Mouse (Mus musculus) embryonic facial prominence, embryonic 15.5 days (tissue): ENCODE measurements around the gene Daam1. TPM values are rescaled to one million over a fixed set of nuclear protein-coding genes. Genes with fewer than 3 reads are reported as not detected.

Source experiments
- ATAC-seq: fragments of 200-750 bp; cut with Nextera tagmentation; 2 replicates; pipeline ENCODE4 v1.8.0; 2017; ENCODE audit warnings: low read depth, moderate TSS enrichment; ENCODE audit not compliant: insufficient number of reproducible peaks, low FRiP score, low TSS enrichment
- H3K27ac ChIP-seq: fragments of 300-500 bp; sonication (generic); replicated peaks from 2 replicates; pipeline ENCODE4 v1.5.1; 2015; ENCODE audit warnings: mild to moderate bottlenecking, inconsistent platforms
- H3K27me3 ChIP-seq: fragments of 300-500 bp; sonication (generic); 2 replicates; pipeline ENCODE4 v1.6.1; 2015; ENCODE audit warnings: inconsistent platforms
- H3K36me3 ChIP-seq: fragments of 300-500 bp; sonication (generic); 2 replicates; pipeline ENCODE4 v1.6.1; 2015; ENCODE audit warnings: mild to moderate bottlenecking, inconsistent platforms
- H3K4me1 ChIP-seq: fragments of 300-500 bp; sonication (generic); 2 replicates; pipeline ENCODE4 v1.6.1; 2015; ENCODE audit warnings: inconsistent platforms
- H3K4me2 ChIP-seq: fragments of 300-500 bp; sonication (generic); replicated peaks from 2 replicates; pipeline ENCODE4 v1.6.1; 2015; ENCODE audit warnings: mild to moderate bottlenecking, inconsistent platforms
- H3K4me3 ChIP-seq: fragments of 300-500 bp; sonication (generic); replicated peaks from 2 replicates; pipeline ENCODE4 v1.5.1; 2015; ENCODE audit warnings: mild to moderate bottlenecking, inconsistent platforms
- H3K9ac ChIP-seq: fragments of 300-500 bp; sonication (generic); 2 replicates; pipeline ENCODE4 v1.6.1; 2015; ENCODE audit warnings: inconsistent platforms
- H3K9me3 ChIP-seq: fragments of 300-500 bp; sonication (generic); replicated peaks from 2 replicates; pipeline ENCODE4 v1.6.1; 2016; ENCODE audit warnings: inconsistent platforms
- WGBS: fragments of 180-500 bp; shearing (Covaris S2); methylation state at CpG from one replicate; pipeline ENCODE4 v1.1.7; 2015; 5-methylcytosine and 5-hydroxymethylcytosine counted together
- polyA plus RNA-seq: library from polyadenylated mRNA; unstranded; fragments of >200 nt; fragmentation: Nextera tagmentation; extraction: Ambion mirVana; gene quantifications from 2 replicates; pipeline ENCODE4 v1.2.1, GENCODE M21; 2015

Daam1 gene
- polyA plus RNA-seq, 1 experiment from 2014 or later: 11.7 TPM

- 44% methylated on average over 2 of the region's 2 CpGs for WGBS
- Histone ChIP-seq H3K4me3 (no peak overlapping the region), H3K27ac (peak overlapping the region; percentile 36; the same call in 1 of the 2 replicates), H3K9ac (no peak overlapping the region), H3K27me3 (no peaks in the 10 kb centered on the region), H3K9me3 (no peaks in the 10 kb centered on the region), H3K4me1 (peaks cover 53% of the 10 kb centered on the region), H3K4me2 (no peak overlapping the region), H3K36me3 (no peaks in the 10 kb centered on the region)
- no peak for ATAC-seq
Observed at GRCm38 (mm10) chr12:71885170-71885574, 54.3 kb downstream of the Daam1 start.

- H3K27ac ChIP-seq: peak overlapping the region; percentile 36; the same call in 1 of the 2 replicates
Observed at GRCm38 (mm10) chr12:71885717-71886116, 54.8 kb downstream of the Daam1 start.

GRCm38 (mm10) chr12:71886406-71886805 is 55.5 kb downstream of the Daam1 start:
- H3K36me3 ChIP-seq: no peaks in the 10 kb centered on the region
- no peak overlapping the region for H3K9ac ChIP-seq
- H3K4me3 ChIP-seq: no peak overlapping the region
- no peaks in the 10 kb centered on the region for H3K9me3 ChIP-seq
- peaks cover 53% of the 10 kb centered on the region for H3K4me1 ChIP-seq
- H3K27me3 ChIP-seq: no peaks in the 10 kb centered on the region
- no peak overlapping the region for H3K4me2 ChIP-seq
- no peak overlapping the region for H3K27ac ChIP-seq
- 56% methylated on average over 5 of the region's 5 CpGs for WGBS
- ATAC-seq: no peak

More at GRCm38 (mm10) chr12:71885717-71886116, 54.8 kb downstream of the Daam1 start:
- WGBS: 74% methylated on average over 4 of the region's 4 CpGs
- ATAC-seq: no peak
- Histone ChIP-seq H3K36me3 (no peaks in the 10 kb centered on the region), H3K27me3 (no peaks in the 10 kb centered on the region), H3K4me2 (no peak overlapping the region), H3K9ac (no peak overlapping the region), H3K4me1 (peaks cover 53% of the 10 kb centered on the region), H3K9me3 (no peaks in the 10 kb centered on the region), H3K4me3 (no peak overlapping the region)

- H3K36me3 ChIP-seq: no peaks in the 10 kb centered on the region
- no peak overlapping the region for H3K4me2 ChIP-seq
- no peaks in the 10 kb centered on the region for H3K27me3 ChIP-seq
- H3K9me3 ChIP-seq: no peaks in the 10 kb centered on the region
- ATAC-seq: no peak
- WGBS: 49% methylated on average over 2 of the region's 2 CpGs
- no peak overlapping the region for H3K9ac ChIP-seq
- H3K4me1 ChIP-seq: peaks cover 55% of the 10 kb centered on the region
- no peak overlapping the region for H3K4me3 ChIP-seq
- H3K27ac ChIP-seq: no peak overlapping the region
Observed at GRCm38 (mm10) chr12:71886941-71887340, 56.1 kb downstream of the Daam1 start.

- H3K4me2 ChIP-seq: no peak overlapping the region
- no peaks in the 10 kb centered on the region for H3K9me3 ChIP-seq
- H3K27ac ChIP-seq: no peak overlapping the region
- no peak overlapping the region for H3K9ac ChIP-seq
- H3K36me3 ChIP-seq: no peaks in the 10 kb centered on the region
- WGBS: 88% methylated on average over 6 of the region's 6 CpGs
- no peak for ATAC-seq
- H3K4me3 ChIP-seq: no peak overlapping the region
- H3K27me3 ChIP-seq: no peaks in the 10 kb centered on the region
- peaks cover 54% of the 10 kb centered on the region for H3K4me1 ChIP-seq
Observed at GRCm38 (mm10) chr12:71888370-71888769, 57.5 kb downstream of the Daam1 start.

- WGBS: 66% methylated on average over 8 of the region's 8 CpGs
Observed at GRCm38 (mm10) chr12:71889266-71889665, 58.4 kb downstream of the Daam1 start.

GRCm38 (mm10) chr12:71890282-71890681 is 59.4 kb downstream of the Daam1 start:
- Histone ChIP-seq H3K4me2 (no peak overlapping the region), H3K27me3 (no peaks in the 10 kb centered on the region), H3K4me1 (peaks cover 50% of the 10 kb centered on the region), H3K9me3 (no peaks in the 10 kb centered on the region), H3K36me3 (no peaks in the 10 kb centered on the region), H3K4me3 (no peak overlapping the region), H3K27ac (no peak overlapping the region), H3K9ac (no peak overlapping the region)
- 93% methylated on average over 1 of the region's 1 CpGs for whole genome bisulfite sequencing
- ATAC-seq: no peak

More at GRCm38 (mm10) chr12:71889266-71889665, 58.4 kb downstream of the Daam1 start:
- Histone ChIP-seq H3K4me1 (peaks cover 56% of the 10 kb centered on the region), H3K9me3 (no peaks in the 10 kb centered on the region), H3K27ac (no peak overlapping the region), H3K4me2 (no peak overlapping the region), H3K9ac (no peak overlapping the region), H3K27me3 (no peaks in the 10 kb centered on the region), H3K36me3 (no peaks in the 10 kb centered on the region), H3K4me3 (no peak overlapping the region)
- no peak for ATAC-seq

- H3K9me3 ChIP-seq: no peaks in the 10 kb centered on the region
- no peak for ATAC-seq
- 30% methylated on average over 7 of the region's 7 CpGs for WGBS
- no peaks in the 10 kb centered on the region for H3K36me3 ChIP-seq
- H3K4me2 ChIP-seq: no peak overlapping the region
- peaks cover 35% of the 10 kb centered on the region for H3K4me1 ChIP-seq
- no peak overlapping the region for H3K4me3 ChIP-seq
- H3K27ac ChIP-seq: no peak overlapping the region
- no peak overlapping the region for H3K9ac ChIP-seq
- no peaks in the 10 kb centered on the region for H3K27me3 ChIP-seq
Observed at GRCm38 (mm10) chr12:71891729-71892355, 61.0 kb downstream of the Daam1 start.

- 50% methylated on average over 9 of the region's 9 CpGs for WGBS
- H3K4me3 ChIP-seq: no peak overlapping the region
- no peak overlapping the region for H3K4me2 ChIP-seq
- H3K9ac ChIP-seq: no peak overlapping the region
- no peak for ATAC-seq
- H3K36me3 ChIP-seq: no peaks in the 10 kb centered on the region
- no peak overlapping the region for H3K27ac ChIP-seq
- H3K4me1 ChIP-seq: peaks cover 39% of the 10 kb centered on the region
- H3K27me3 ChIP-seq: no peaks in the 10 kb centered on the region
- no peaks in the 10 kb centered on the region for H3K9me3 ChIP-seq
Observed at GRCm38 (mm10) chr12:71892996-71893605, 62.2 kb downstream of the Daam1 start.

- no peaks in the 10 kb centered on the region for H3K27me3 ChIP-seq
- H3K27ac ChIP-seq: peak overlapping the region; percentile 70
- H3K4me3 ChIP-seq: no peak overlapping the region
- no peaks in the 10 kb centered on the region for H3K9me3 ChIP-seq
- 66% methylated on average over 5 of the region's 5 CpGs for WGBS
- peaks cover 29% of the 10 kb centered on the region for H3K4me1 ChIP-seq
- H3K9ac ChIP-seq: no peak overlapping the region
- no peak overlapping the region for H3K4me2 ChIP-seq
- no peak for ATAC-seq
- no peaks in the 10 kb centered on the region for H3K36me3 ChIP-seq
Observed at GRCm38 (mm10) chr12:71898231-71898630, 67.4 kb downstream of the Daam1 start.

- H3K4me1 ChIP-seq: peaks cover 23% of the 10 kb centered on the region
- no peaks in the 10 kb centered on the region for H3K27me3 ChIP-seq
- ATAC-seq: 0 out of 2 replicates have a peak, but pooled peaks have one; percentile 49
- 32% methylated on average over 7 of the region's 7 CpGs for WGBS
- no peak overlapping the region for H3K4me3 ChIP-seq
- H3K9me3 ChIP-seq: no peaks in the 10 kb centered on the region
- H3K9ac ChIP-seq: no peak overlapping the region
- H3K27ac ChIP-seq: peak overlapping the region; percentile 70
- no peaks in the 10 kb centered on the region for H3K36me3 ChIP-seq
- no peak overlapping the region for H3K4me2 ChIP-seq
Observed at GRCm38 (mm10) chr12:71898666-71899520, 68.0 kb downstream of the Daam1 start.
